ENCODE assay signal across 8 mouse cellular contexts in genomic region chr16:96082301-96083178, GRCm38 (mm10). TPM values are rescaled to one million over a fixed set of nuclear protein-coding genes. Genes with fewer than 3 reads are reported as not detected.
DNase-seq lines count a peak whose midpoint lies in the region; ATAC-seq and TF ChIP-seq lines count a peak whose summit lies in the region.

Gene Brwd1, minus strand, starts transcription at chr16:96082526.

- peak within 1 kb of the TSS; percentile 93 for H3K9ac ChIP-seq in embryonic facial prominence, embryonic 15.5 days
- peak within 1 kb of the TSS; percentile 97 for H3K9ac ChIP-seq in limb, embryonic 12.5 days (replicated peaks)
- H3K9ac ChIP-seq in midbrain, embryonic 14.5 days (replicated peaks; ENCODE audit: low read length): peak within 1 kb of the TSS; percentile 98

- DNase-seq in A20 (ENCODE audit: low read depth, low spot score): peak; percentile 90
- peak; percentile 87 for DNase-seq in heart, adult 8-10 months (ENCODE audit: low spot score)
- peak; percentile 88 to 90 for DNase-seq in kidney, adult 8-10 months
- peak; percentile 97 for DNase-seq in midbrain, embryonic 14.5 days
- DNase-seq in spleen, adult 18-20 months: peak; percentile 87 to 91

- ATAC-seq in embryonic facial prominence, embryonic 15.5 days (ENCODE audit: insufficient number of reproducible peaks, low FRiP score, low TSS enrichment, low read depth): peak; percentile 90
- ATAC-seq in limb, embryonic 12.5 days (ENCODE audit: insufficient number of reproducible peaks, insufficient read depth, low FRiP score, low TSS enrichment, low read depth): peak; percentile 89
- peak; percentile 86 for ATAC-seq in midbrain, embryonic 14.5 days (ENCODE audit: low FRiP score, low TSS enrichment)

- TF ChIP-seq POLR2A in bone marrow, adult 2 months (IDR thresholded peaks at IDR 0.05; ENCODE audit: borderline replicate concordance, control insufficient read depth, low read depth, low read length): peak; percentile 72; the same call in 1 of the 2 replicates

- no peaks in the 10 kb centered on the region for H3K27me3 ChIP-seq in embryonic facial prominence, embryonic 15.5 days
- H3K27me3 ChIP-seq in limb, embryonic 12.5 days: no peaks in the 10 kb centered on the region
- no peaks in the 10 kb centered on the region for H3K27me3 ChIP-seq in midbrain, embryonic 14.5 days (ENCODE audit: control insufficient read depth, insufficient read depth, low read length)

- peak within 1 kb of the TSS; percentile 92 for H3K4me3 ChIP-seq in bone marrow, adult 2 months (replicated peaks; ENCODE audit: control insufficient read depth, low read depth, low read length)
- peak within 1 kb of the TSS; percentile 88 for H3K4me3 ChIP-seq in embryonic facial prominence, embryonic 15.5 days (replicated peaks)
- peak within 1 kb of the TSS; percentile 97 for H3K4me3 ChIP-seq in limb, embryonic 12.5 days (replicated peaks)
- peak within 1 kb of the TSS; percentile 99 for H3K4me3 ChIP-seq in midbrain, embryonic 14.5 days (replicated peaks; ENCODE audit: low read depth, low read length)

- no peak for TF ChIP-seq CTCF in bone marrow, adult 2 months (IDR thresholded peaks at IDR 0.05; ENCODE audit: control insufficient read depth, insufficient read depth, low read length)

- H3K9me3 ChIP-seq in embryonic facial prominence, embryonic 15.5 days (replicated peaks): no peaks in the 10 kb centered on the region
- no peaks in the 10 kb centered on the region for H3K9me3 ChIP-seq in limb, embryonic 12.5 days
- no peaks in the 10 kb centered on the region for H3K9me3 ChIP-seq in midbrain, embryonic 14.5 days (ENCODE audit: control insufficient read depth, low read length)

- peaks cover 31% of the 10 kb centered on the region for H3K36me3 ChIP-seq in embryonic facial prominence, embryonic 15.5 days
- peaks cover 32% of the 10 kb centered on the region for H3K36me3 ChIP-seq in limb, embryonic 12.5 days
- H3K36me3 ChIP-seq in midbrain, embryonic 14.5 days (ENCODE audit: control insufficient read depth, insufficient read depth, low read length): peaks cover 22% of the 10 kb centered on the region

- under 1% methylated on average over 81 of the region's 107 CpGs for WGBS in bone marrow, adult 2 months
- WGBS in embryonic facial prominence, embryonic 15.5 days: under 1% methylated on average over 101 of the region's 107 CpGs
- under 1% methylated on average over 95 of the region's 107 CpGs for WGBS in limb, embryonic 12.5 days
- WGBS in midbrain, embryonic 14.5 days: under 1% methylated on average over 60 of the region's 107 CpGs

- peak within 1 kb of the TSS; percentile 94 for H3K27ac ChIP-seq in bone marrow, adult 2 months (ENCODE audit: control insufficient read depth, insufficient read depth, low read depth, low read length, poor library complexity)
- peak within 1 kb of the TSS; percentile 95 for H3K27ac ChIP-seq in embryonic facial prominence, embryonic 15.5 days (replicated peaks)
- peak within 1 kb of the TSS; percentile 98 for H3K27ac ChIP-seq in limb, embryonic 12.5 days
- H3K27ac ChIP-seq in midbrain, embryonic 14.5 days (replicated peaks; ENCODE audit: low read depth, low read length): peak within 1 kb of the TSS; percentile 96

- peaks cover 1% of the 10 kb centered on the region for H3K4me1 ChIP-seq in bone marrow, adult 2 months (ENCODE audit: control insufficient read depth, insufficient read depth, low read length)
- peaks cover 21% of the 10 kb centered on the region for H3K4me1 ChIP-seq in embryonic facial prominence, embryonic 15.5 days
- H3K4me1 ChIP-seq in limb, embryonic 12.5 days (replicated peaks): peaks cover 16% of the 10 kb centered on the region
- peaks cover 8% of the 10 kb centered on the region for H3K4me1 ChIP-seq in midbrain, embryonic 14.5 days (ENCODE audit: control insufficient read depth, insufficient read depth, low read length)

- peak within 1 kb of the TSS; percentile 64 for H3K4me2 ChIP-seq in embryonic facial prominence, embryonic 15.5 days (replicated peaks)
- peak within 1 kb of the TSS; percentile 72 for H3K4me2 ChIP-seq in limb, embryonic 12.5 days
- peak within 1 kb of the TSS; percentile 55 for H3K4me2 ChIP-seq in midbrain, embryonic 14.5 days (ENCODE audit: low read length)

RNA-seq across cellular contexts. Expression of gene Brwd1, which starts in this region (rescaled TPM):
- polyA plus RNA-seq in bone marrow, adult 2 months (2011; ENCODE audit: insufficient read depth, insufficient read length, low replicate concordance, missing spikeins): 27.9 and 47.0 TPM in 2 replicates
- 78.3 and 79.8 TPM in 2 replicates for polyA plus RNA-seq in embryonic facial prominence, embryonic 15.5 days (2015; fragmentation: Nextera tagmentation; extraction: Ambion mirVana)
- total RNA-seq in heart, adult 8-10 months (2022): 10 to 100 TPM; 78.6 to 92.3 (median 84.7) TPM
- 140 and 144 TPM in 2 replicates for polyA plus RNA-seq in limb, embryonic 12.5 days (2016; fragmentation: Nextera tagmentation; extraction: Ambion mirVana)
- 338 and 372 TPM in 2 replicates for polyA plus RNA-seq in midbrain, embryonic 14.5 days (2014; fragmentation: Nextera tagmentation; extraction: Ambion mirVana)

Comparison
In these comparisons a context has a peak if more than half of its experiments do, and no peak if none do; other contexts are left out.
1. Peak in every context shown above with its lines: DNase-seq, ATAC-seq, H3K4me3 ChIP-seq and H3K27ac ChIP-seq.